Mouse (Mus musculus) forebrain, embryonic 13.5 days (tissue): ENCODE measurements at regions not wholly inside any gene's neighbourhood (a gene's known extent, or its start where the extent isn't known, plus 50 kb on each side); places are given as distances from the start of the nearest gene placed in this dataset.

Experiments used
- ATAC-seq: fragments of 200-750 bp; cut with Nextera tagmentation; 2 replicates; pipeline ENCODE4 v1.8.0; 2017
- H3K27ac ChIP-seq: fragments of 300-500 bp; sonication (generic); 2 replicates; pipeline ENCODE4 v1.5.1; 2015; ENCODE audit warnings: inconsistent platforms, mild to moderate bottlenecking, moderate library complexity
- H3K27me3 ChIP-seq: fragments of 300-500 bp; sonication (generic); 2 replicates; pipeline ENCODE4 v1.6.1; 2015; ENCODE audit warnings: mild to moderate bottlenecking, inconsistent platforms
- H3K36me3 ChIP-seq: fragments of 300-500 bp; sonication (generic); 2 replicates; pipeline ENCODE4 v1.6.1; 2015; ENCODE audit warnings: mild to moderate bottlenecking, inconsistent platforms; ENCODE audit not compliant: poor library complexity, severe bottlenecking
- H3K4me1 ChIP-seq: fragments of 300-500 bp; sonication (generic); 2 replicates; pipeline ENCODE4 v1.6.1; 2015; ENCODE audit warnings: inconsistent platforms
- H3K4me2 ChIP-seq: fragments of 300-500 bp; sonication (generic); 2 replicates; pipeline ENCODE4 v1.6.1; 2015; ENCODE audit warnings: inconsistent platforms, mild to moderate bottlenecking, moderate library complexity
- H3K4me3 ChIP-seq: fragments of 300-500 bp; sonication (generic); 2 replicates; pipeline ENCODE4 v1.5.1; 2015; ENCODE audit warnings: mild to moderate bottlenecking, inconsistent platforms
- H3K9ac ChIP-seq: fragments of 300-500 bp; sonication (generic); 2 replicates; pipeline ENCODE4 v1.6.1; 2015; ENCODE audit warnings: mild to moderate bottlenecking, inconsistent platforms
- H3K9me3 ChIP-seq: fragments of 300-500 bp; sonication (generic); replicated peaks from 2 replicates; pipeline ENCODE4 v1.6.1; 2016; ENCODE audit warnings: inconsistent platforms
- WGBS: fragments of 180-500 bp; shearing (Covaris S2); methylation state at CpG from one replicate; pipeline ENCODE4 v1.1.7; 2015; 5-methylcytosine and 5-hydroxymethylcytosine counted together

DNA sequence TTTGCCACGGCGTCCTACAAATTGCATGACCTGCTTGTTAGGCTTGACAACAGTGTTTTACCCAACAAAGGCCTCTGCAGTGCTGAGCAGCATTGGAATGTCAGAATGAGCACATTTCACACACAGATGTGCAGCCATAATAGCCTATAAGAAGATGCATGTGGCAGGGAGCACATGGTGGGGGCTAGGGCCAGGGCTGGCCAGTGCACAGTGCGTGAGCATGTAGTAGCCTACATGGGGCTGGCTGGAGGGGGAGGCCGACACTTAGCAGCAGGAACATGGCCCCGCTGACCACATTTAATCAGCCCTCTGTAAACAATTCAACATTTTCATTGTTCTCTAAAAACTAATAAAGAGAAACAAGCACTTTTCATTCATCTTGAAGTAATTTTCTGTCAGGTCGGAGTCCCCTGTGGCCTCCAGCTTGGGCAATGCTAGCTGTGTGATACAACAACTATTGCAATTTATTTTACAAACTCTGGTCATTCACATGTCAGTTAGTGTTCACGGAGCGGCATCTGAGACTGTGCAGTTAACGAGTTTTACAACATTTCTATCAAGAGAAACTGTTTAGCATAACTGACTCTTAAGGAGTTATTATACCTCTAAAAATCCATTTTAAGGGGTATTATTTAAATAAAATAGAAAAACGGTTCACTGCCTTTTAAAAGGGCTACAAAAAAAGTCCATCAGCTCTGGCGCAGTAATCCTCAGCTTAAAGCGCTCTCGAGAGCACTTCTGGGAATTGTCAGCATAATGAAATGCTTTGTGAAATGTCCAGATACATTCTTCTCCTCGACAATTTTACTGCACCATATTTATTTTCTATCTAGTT, 246.6 kb upstream of the Nr2f1 start:
- peaks cover 40% of the 10 kb centered on the region for H3K4me1 ChIP-seq
- H3K27me3 ChIP-seq = peaks cover 5% of the 10 kb centered on the region; the same call in 1 of the 2 replicates
- peak overlapping the region; percentile 18 for H3K4me3 ChIP-seq
- peak; percentile 91 for ATAC-seq
- H3K9me3 ChIP-seq = no peaks in the 10 kb centered on the region
- peak overlapping the region; percentile 70 for H3K27ac ChIP-seq
- no peak overlapping the region for H3K9ac ChIP-seq
- peak overlapping the region; percentile 49 for H3K4me2 ChIP-seq
- no peaks in the 10 kb centered on the region for H3K36me3 ChIP-seq
- WGBS = 6% methylated on average over 14 of the region's 14 CpGs

DNA sequence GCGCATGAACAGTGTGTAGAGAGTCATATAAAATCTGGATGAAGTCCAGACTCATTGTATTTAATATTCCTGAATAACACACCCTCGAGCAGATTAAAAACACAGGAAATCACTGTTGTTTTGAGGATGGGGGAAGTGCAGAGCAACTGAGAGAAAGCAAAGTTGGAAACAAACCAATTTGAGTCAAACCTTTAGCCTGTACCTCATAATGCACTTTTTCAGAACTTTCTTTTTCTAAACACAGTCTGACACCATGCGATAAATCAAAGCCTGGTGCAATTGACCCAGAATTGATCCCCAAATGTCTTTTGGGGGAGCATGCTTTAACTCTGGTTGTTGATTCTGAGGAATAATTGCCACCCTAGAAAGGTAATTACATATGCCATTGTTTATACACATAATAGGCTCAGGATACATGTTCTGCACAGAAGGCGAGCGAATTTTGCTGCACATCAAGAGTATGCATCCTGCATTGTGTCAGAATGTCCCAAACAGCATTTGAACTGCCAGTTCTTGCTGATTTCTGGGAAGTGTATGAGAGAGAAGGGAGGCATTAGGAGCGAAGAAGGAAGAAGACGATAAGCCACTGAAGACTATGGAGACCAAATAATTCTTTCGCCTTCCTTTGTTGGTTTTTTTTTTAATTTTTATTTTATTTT, 245.3 kb upstream of the Nr2f1 start:
- no peak overlapping the region for H3K4me2 ChIP-seq
- peaks cover 28% of the 10 kb centered on the region for H3K4me1 ChIP-seq
- H3K36me3 ChIP-seq = no peaks in the 10 kb centered on the region
- H3K27ac ChIP-seq = peak overlapping the region; percentile 55
- WGBS = 29% methylated on average over 8 of the region's 8 CpGs
- no peak overlapping the region for H3K9ac ChIP-seq
- H3K4me3 ChIP-seq = no peak overlapping the region
- no peaks in the 10 kb centered on the region for H3K9me3 ChIP-seq
- H3K27me3 ChIP-seq = peaks cover 5% of the 10 kb centered on the region; the same call in 1 of the 2 replicates
- ATAC-seq = peak; percentile 29; the same call in 1 of the 2 replicates

DNA sequence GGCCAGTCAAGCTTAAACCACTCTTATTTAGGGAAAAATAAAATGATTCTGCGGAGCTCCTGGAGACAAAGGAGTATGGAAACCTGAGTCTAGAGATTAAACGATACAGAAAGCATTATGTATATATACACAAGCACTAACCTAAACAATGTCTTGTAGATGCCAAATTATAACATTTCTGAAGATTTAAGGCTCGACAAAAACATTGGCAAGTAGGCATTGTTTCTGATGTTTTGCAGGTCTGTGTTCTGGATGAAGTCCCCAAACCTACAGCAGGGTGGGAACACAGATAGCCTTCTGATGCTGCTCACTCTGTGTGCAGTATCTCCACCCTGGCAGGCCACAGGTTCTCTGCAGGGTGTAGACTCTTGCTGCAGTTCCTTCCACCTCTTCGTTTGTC, 228.9 kb upstream of the Nr2f1 start:
- ATAC-seq = no peak
- H3K9ac ChIP-seq = no peak overlapping the region
- no peaks in the 10 kb centered on the region for H3K36me3 ChIP-seq
- peak overlapping the region; percentile 63; the same call in 1 of the 2 replicates for H3K4me2 ChIP-seq
- H3K27me3 ChIP-seq = no peaks in the 10 kb centered on the region
- H3K4me3 ChIP-seq = no peak overlapping the region
- no peaks in the 10 kb centered on the region for H3K9me3 ChIP-seq
- peaks cover 29% of the 10 kb centered on the region for H3K4me1 ChIP-seq
- 30% methylated on average over 4 of the region's 4 CpGs for WGBS
- peak overlapping the region; percentile 87 for H3K27ac ChIP-seq

DNA sequence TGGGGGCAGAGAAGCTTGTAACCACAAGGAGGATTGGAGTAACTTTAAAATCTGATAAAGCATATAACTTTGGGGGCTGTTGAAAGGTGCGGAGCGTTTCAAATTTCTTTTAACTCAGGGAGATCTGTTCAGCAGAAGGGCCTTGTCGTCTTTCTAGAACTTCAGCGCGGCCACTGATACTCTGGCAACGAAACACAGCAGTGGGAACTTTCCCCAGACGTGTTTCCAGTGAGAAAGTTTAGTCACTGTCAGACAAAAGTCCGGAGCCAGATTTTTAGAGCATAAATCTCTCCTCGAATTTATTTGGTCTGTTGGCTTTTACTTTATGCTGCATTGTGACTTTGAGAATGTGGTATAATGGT, 228.5 kb upstream of the Nr2f1 start:
- peak overlapping the region; percentile 63 for H3K4me2 ChIP-seq
- no peak; the same call in 1 of the 2 replicates for ATAC-seq
- 2% methylated on average over 9 of the region's 9 CpGs for WGBS
- peak overlapping the region; percentile 50; the same call in 1 of the 2 replicates for H3K9ac ChIP-seq
- peak overlapping the region; percentile 87 for H3K27ac ChIP-seq
- no peaks in the 10 kb centered on the region for H3K9me3 ChIP-seq
- H3K4me3 ChIP-seq = peak overlapping the region; percentile 31
- peaks cover 29% of the 10 kb centered on the region for H3K4me1 ChIP-seq
- H3K27me3 ChIP-seq = no peaks in the 10 kb centered on the region
- H3K36me3 ChIP-seq = no peaks in the 10 kb centered on the region

DNA sequence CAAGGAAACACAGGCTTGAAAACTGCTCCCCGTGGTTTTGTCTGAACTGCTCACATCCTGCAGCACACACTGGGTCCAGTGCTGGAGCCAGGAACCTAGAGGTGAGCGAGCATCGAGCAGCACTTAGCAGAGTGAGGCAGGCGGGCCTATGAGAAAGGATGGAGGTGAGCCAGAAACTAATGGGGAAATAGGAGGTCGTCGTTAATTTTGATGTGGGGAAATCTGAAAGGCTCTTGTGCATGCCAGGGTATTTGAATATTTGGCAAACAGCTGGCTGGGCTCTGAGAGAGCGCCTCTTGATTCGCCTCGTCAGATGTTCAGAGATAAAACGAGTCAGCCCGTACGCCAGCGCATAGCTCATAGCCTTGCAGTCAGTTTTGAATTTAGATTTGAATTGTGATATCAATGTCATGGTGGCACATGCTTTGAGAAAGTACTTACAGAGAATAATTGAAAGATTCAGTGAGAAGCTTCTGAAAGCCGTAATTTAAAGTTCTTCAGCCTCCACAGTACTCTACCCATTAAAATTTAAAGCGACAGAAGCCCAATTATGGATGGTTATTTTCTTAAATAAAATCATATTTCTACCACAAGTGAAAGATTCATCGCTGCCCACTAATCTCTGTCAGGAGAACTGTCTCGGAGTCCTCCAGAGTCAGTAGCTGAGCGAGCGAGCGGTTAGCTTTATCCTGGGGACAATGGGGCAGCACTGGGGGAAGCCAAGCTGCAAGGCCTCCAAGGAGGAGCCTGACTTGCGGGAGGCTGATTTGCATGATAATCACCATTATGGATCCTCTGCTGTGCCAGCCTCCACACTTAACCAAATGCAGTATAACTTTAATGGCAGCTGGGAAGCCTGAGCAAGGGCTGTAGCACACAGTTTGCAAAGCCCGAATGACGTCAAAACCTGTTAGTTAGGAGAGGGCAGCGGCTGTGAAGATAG, 227.9 kb upstream of the Nr2f1 start:
- Histone ChIP-seq H3K27me3 (no peaks in the 10 kb centered on the region), H3K9me3 (no peaks in the 10 kb centered on the region), H3K36me3 (no peaks in the 10 kb centered on the region), H3K27ac (peak overlapping the region; percentile 87), H3K9ac (peak overlapping the region; percentile 50), H3K4me3 (peak overlapping the region; percentile 31), H3K4me2 (peak overlapping the region; percentile 63), H3K4me1 (peaks cover 29% of the 10 kb centered on the region)
- ATAC-seq = peak; percentile 96
- 3% methylated on average over 24 of the region's 24 CpGs for WGBS

DNA sequence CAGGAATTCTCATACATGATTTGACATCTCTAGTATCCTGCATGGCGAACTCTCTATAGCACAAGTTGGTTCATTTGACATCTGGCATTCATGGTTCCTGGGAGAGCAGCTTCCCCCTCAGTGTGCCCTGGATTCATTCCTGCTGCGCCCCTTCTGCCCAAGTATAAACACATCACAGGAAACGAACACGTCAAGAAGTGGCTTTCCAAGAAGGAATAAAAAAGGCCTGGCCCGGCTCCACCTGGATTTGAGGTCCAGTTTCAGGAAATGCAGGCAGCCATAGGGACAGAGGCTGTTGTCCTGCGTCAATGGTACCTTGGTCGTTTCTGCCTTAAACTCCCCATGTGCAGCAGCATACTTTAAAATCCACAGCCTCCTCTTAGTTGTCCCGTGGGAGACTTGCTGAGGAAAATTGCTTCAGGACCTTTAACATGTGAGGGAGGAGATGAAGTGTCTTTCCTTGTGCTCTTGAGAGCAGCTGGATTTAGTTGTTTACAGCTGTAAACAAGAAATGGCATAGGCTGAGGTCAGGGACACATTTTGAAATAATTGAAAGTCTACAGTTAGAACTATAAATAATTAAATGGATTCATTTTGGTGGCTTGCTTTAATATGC, 226.9 kb upstream of the Nr2f1 start:
- H3K36me3 ChIP-seq = no peaks in the 10 kb centered on the region
- H3K27ac ChIP-seq = peak overlapping the region; percentile 87
- H3K9me3 ChIP-seq = no peaks in the 10 kb centered on the region
- ATAC-seq = no peak
- 28% methylated on average over 8 of the region's 8 CpGs for WGBS
- H3K4me1 ChIP-seq = peaks cover 29% of the 10 kb centered on the region
- peak overlapping the region; percentile 2; the same call in 1 of the 2 replicates for H3K4me2 ChIP-seq
- H3K27me3 ChIP-seq = no peaks in the 10 kb centered on the region
- H3K9ac ChIP-seq = no peak overlapping the region
- no peak overlapping the region for H3K4me3 ChIP-seq

DNA sequence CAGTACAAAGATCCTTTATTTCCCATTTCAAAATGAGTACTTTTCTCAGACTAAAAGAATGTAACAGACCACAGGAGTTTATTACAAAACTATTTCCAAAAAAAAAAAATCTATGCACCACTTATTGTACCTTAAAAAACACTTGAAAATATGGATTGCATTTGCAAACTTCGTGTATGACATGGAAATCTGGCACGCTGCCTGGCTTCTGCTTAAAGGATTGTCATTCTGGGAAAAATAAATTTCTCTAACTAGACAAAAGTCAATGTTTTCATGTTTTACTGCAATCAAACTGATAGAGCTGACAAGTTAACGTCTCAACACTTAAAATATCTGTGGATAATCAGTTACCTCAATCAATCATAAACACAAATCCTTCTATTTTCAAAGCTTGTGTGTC, 205.5 kb upstream of the Nr2f1 start:
- H3K9me3 ChIP-seq = no peaks in the 10 kb centered on the region
- H3K9ac ChIP-seq = no peak overlapping the region
- no peak for ATAC-seq
- no peak overlapping the region for H3K4me2 ChIP-seq
- H3K4me3 ChIP-seq = no peak overlapping the region
- H3K27me3 ChIP-seq = no peaks in the 10 kb centered on the region
- H3K27ac ChIP-seq = no peak overlapping the region
- H3K36me3 ChIP-seq = no peaks in the 10 kb centered on the region
- no peaks in the 10 kb centered on the region for H3K4me1 ChIP-seq
- WGBS = 79% methylated on average over 3 of the region's 3 CpGs

DNA sequence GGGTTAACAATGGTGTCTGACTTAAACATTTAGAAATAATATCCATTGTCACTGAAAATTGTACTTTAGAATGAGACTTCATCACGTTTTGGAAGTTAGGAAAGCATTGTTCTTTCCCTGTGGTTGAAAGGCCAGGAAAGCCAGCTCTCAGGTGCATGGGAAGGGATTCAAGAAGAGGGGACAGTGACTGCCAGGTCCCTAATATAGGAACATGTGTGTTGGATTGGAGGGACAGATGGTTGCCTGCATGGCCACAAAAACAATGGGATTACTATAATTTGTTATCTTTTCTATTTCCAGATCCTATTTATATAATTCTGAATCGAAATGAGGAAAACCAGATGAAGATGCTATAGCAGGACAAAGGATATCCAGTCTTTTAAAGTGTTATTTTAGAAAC, 184.2 kb upstream of the Nr2f1 start:
- Histone ChIP-seq H3K27me3 (no peaks in the 10 kb centered on the region), H3K4me1 (no peaks in the 10 kb centered on the region), H3K4me3 (no peak overlapping the region), H3K9ac (no peak overlapping the region), H3K9me3 (no peaks in the 10 kb centered on the region), H3K4me2 (no peak overlapping the region), H3K27ac (no peak overlapping the region), H3K36me3 (no peaks in the 10 kb centered on the region)
- 67% methylated on average over 2 of the region's 2 CpGs for WGBS
- no peak for ATAC-seq

DNA sequence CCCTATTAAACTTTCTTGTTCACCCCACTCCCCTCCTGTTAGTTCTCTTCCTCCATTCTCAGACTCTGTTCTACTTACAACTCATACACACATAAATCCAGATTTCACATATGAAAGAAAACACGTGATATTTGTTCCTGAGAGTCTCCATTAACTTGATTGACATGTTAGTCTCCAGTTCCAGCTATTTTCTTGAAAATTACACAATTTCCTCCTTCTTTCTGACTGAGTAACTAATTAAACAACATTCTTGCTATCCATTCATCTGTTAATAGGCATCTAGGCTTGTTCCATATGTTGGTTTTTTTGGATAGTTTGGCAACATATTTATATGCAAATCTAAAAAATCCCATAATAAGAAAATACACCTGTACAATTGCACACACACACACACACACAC, 161.7 kb upstream of the Nr2f1 start:
- no peak for ATAC-seq
- no peaks in the 10 kb centered on the region for H3K4me1 ChIP-seq
- H3K4me3 ChIP-seq = no peak overlapping the region
- no peaks in the 10 kb centered on the region for H3K36me3 ChIP-seq
- no peak overlapping the region for H3K4me2 ChIP-seq
- 38% methylated on average over 1 of the region's 1 CpGs for WGBS
- no peak overlapping the region for H3K27ac ChIP-seq
- H3K27me3 ChIP-seq = no peaks in the 10 kb centered on the region
- H3K9me3 ChIP-seq = peaks cover 3% of the 10 kb centered on the region; the same call in 1 of the 2 replicates
- H3K9ac ChIP-seq = no peak overlapping the region

DNA sequence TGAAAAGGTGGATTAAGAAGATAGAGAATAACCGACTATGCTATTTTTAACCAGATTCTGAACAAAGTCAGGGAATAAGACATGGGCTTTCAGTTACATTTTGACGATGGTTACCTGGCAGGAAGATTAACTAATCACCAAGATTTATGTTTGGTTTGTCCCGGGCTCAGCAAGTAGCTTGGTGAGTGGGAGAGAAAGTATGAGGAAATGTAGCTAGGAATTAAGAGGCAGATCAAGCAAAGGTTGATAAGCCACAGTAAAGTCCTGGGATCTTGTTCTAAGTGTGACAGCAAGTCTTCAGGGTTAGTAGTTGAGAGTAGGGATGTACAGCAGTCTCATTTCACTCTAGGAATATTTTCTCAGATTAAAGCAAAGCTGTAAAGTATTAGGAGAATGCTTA, 149.3 kb upstream of the Nr2f1 start:
- Histone ChIP-seq H3K9ac (no peak overlapping the region), H3K4me2 (no peak overlapping the region), H3K27me3 (no peaks in the 10 kb centered on the region), H3K9me3 (no peaks in the 10 kb centered on the region), H3K4me3 (no peak overlapping the region), H3K27ac (no peak overlapping the region), H3K4me1 (no peaks in the 10 kb centered on the region), H3K36me3 (no peaks in the 10 kb centered on the region)
- WGBS = 77% methylated on average over 3 of the region's 3 CpGs
- no peak for ATAC-seq

DNA sequence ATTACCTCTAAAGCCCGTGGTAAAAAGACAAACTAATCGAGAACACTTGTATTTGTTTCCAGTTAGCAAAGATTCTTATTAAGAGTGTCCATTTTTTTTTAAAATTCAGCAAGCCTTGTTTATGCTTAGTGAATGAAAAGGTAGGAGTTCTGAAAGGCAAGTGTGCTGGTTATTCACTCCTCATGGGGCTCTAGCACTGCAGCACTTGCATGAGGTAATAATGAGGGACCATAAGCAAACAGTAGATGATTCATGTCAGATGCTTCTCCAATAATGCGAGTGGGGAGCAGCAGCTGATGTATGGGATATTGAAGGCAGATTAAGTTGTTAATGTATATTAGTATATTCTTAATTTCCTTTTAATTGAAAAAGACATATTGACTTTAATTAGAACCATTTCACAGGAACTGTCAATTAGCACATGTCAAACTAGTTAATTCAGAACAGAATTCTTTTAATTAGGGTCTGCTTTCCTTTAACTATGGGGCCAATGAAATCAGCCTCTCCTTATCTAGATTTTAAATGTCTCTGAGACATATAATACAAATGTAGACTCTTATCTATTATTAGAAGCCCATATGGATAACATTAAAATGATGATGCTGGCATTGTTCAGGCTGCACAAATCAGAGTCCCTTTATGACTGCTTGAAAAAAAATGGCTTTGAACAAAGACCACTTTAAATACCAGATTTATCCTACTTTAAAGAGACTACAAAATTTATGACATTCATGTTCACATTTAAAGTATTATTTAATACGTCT, 125.1 kb upstream of the Nr2f1 start:
- no peak overlapping the region for H3K9ac ChIP-seq

More for the DNA sequence above, 125.1 kb upstream of the Nr2f1 start:
- Histone ChIP-seq H3K4me3 (no peak overlapping the region), H3K27me3 (no peaks in the 10 kb centered on the region), H3K36me3 (no peaks in the 10 kb centered on the region), H3K4me2 (no peak overlapping the region), H3K4me1 (peaks cover 7% of the 10 kb centered on the region; the same call in 1 of the 2 replicates), H3K9me3 (no peaks in the 10 kb centered on the region), H3K27ac (no peak overlapping the region)
- peak; percentile 83 for ATAC-seq
- 52% methylated on average over 4 of the region's 4 CpGs for WGBS
